Mouse (Mus musculus) adrenal gland, adult 18-20 months (tissue): ENCODE measurements around the gene Spice1. TPM values are rescaled to one million over a fixed set of nuclear protein-coding genes. Genes with fewer than 3 reads are reported as not detected.

ENCODE experiments used
- total RNA-seq, 2 experiments: library from RNA; stranded (reverse); gene quantifications; 1 replicate in 1 of 2; 2 replicates in 1 of 2; pipeline ENCODE4 v1.2.3; 2021

Gene Spice1
- total RNA-seq, 2 experiments from 2014 or later: 17.7 to 21.0 TPM

Other genes starting within 250 kb of the Spice1 start
- 100 to 1,000 TPM; 133 to 162 TPM for gene Atp6v1a, start 207.4 kb upstream of the Spice1 start, total RNA-seq
- gene Naa50, start 207.3 kb upstream of the Spice1 start, total RNA-seq: 10 to 100 TPM; 87.1 to 96.8 TPM
- 10 to 100 TPM; 18.8 to 20.7 TPM for gene Usf3, start 173.9 kb upstream of the Spice1 start, total RNA-seq
- 1 to 10 TPM; 7.8 to 9.2 TPM for gene Sidt1, start 13.9 kb upstream of the Spice1 start, total RNA-seq
- 1 to 10 TPM in 1 of 2 experiments, under 1 TPM in 1; 0.22 to 1.4 TPM for gene Cfap44, start 47.7 kb downstream of the Spice1 start, total RNA-seq
- 10 to 100 TPM; 25.2 to 48.5 TPM for gene Boc, start 211.8 kb downstream of the Spice1 start, total RNA-seq